Mouse (Mus musculus): ENCODE data around the gene Rnf114.

- TF ChIP-seq CTCF (IDR thresholded peaks at IDR 0.05; ENCODE audit: low read depth): no peak
- TF ChIP-seq EP300 (IDR thresholded peaks at IDR 0.05; ENCODE audit: low read depth): no peak
Measured at GRCm38 (mm10) chr2:167463802-167464201, 28.6 kb upstream of the Rnf114 start.
